Mouse (Mus musculus): ENCODE results near the gene Itpk1.

The Itpk1 gene

DNA sequence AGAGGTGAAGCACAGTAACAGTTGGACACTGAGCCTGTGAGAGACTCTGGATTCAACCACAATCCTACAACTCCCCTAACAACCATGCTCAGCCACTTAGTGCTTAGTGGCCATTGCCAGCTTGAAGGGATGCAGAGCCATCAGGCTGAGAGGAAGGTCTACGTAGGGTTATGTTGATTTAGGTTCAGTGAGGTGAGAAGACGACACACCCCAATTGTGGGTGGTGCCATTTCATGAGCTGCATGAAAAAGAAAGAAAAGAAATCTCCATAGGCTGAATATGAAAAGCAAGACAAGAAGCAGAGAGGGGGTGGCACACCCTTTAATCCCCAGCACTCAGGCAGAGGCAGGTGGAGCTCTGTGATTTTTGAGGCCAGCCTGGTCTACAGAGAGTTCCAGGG is 9.4 kb upstream of the Itpk1 start:
- peak; percentile 92 for DNase-seq (ENCODE audit: low read depth, low spot score)

DNA sequence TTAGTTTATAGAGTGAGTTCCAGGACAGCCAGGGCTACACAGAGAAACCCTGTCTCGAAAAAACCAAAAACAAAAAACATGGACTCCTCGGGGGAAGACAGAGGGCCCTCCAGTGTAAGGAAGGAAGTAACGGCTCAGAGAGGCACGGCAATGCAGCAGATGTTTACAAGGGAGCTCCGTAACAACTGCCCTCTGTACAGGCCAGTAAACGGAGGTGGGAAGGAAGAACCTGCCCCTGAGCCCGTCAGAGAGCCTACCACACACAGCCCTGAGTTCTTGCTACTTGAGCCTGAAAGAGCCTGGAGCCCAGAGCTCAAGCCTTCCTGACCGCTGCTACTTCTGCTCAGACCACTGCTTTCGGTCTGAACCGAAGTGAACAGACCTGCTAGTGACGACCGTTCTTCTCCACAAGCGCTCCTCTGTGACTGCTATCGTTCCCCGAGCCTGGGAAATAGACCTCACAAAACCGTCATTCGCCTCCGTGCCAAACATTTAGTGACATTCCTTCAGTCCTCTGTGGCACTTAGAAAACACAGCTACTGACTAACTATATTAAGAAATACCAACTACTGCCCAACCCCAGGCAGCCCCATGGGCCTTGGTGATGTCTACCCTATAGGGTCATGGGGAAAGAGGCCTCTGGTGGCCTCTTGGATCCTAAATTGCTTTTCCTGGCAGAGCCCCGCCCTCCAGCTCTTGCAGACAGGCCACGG is 8.6 kb upstream of the Itpk1 start:
- no peak for DNase-seq (ENCODE audit: low read depth, low spot score)

DNA sequence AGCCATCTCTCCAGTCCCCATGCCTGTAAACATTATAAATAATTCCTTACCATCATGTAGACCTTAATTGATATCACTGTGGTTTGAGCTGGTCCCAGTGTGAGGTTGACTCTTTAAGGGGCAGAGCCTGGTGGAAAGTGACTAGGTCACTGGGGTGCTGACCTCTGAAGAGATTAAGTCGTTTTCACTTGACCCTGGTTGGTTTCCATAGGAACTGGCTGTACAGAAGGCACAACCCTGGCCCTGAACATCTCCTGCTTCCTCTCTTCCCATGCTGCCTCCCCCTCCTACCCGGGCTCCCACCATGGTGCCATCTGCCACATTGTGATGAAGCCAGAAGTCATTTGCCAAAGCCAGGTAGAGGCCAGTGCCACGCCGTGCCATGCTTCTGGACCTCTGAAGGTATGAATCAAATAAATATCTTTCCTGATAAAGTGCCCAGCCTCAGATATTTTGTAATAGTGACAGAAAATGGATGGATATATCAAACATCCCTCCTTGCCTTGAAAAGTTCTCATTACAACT is 6.2 kb upstream of the Itpk1 start:
- DNase-seq (ENCODE audit: low read depth, low spot score), result no peak

DNA sequence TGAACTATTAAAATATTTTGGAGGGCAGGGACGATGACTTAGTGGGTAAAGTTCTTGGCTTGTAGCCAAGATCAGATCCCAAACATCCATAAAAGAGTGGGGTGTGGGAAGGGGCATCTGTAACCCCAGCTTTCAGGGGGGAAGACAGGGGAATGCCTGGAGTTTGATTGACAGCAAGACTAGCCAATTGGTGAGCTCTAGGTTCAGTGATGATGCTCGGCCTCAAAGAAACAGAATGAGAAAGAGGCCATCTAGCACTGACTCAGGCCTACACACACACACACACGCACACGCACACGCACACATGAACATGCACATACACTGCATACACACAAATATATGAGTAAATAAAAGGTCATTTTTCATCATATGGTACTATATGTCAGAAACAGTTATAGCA is 5.2 kb upstream of the Itpk1 start:
- peak; percentile 61 for DNase-seq (ENCODE audit: low read depth, low spot score)

DNA sequence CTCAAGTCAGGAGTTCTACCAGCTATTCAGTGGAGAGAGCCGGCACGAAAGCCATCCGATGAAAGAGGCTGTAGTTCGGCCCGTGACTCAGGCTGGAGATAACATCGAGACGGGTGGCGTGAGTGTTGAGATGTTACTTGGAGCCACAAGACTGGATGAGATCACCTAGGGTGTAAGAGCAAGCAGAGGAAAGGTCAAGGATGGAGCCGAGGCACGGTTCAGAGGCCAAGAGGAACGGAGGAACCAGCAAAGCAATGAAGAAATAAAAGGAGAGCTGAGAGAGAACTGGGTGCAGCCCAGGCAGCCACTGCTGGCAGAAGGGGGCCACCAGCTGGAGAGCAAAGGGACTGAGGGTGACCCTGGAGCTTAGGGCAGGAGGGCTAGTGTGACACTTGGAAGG is 3.5 kb upstream of the Itpk1 start:
- DNase-seq (ENCODE audit: low read depth, low spot score), result no peak

DNA sequence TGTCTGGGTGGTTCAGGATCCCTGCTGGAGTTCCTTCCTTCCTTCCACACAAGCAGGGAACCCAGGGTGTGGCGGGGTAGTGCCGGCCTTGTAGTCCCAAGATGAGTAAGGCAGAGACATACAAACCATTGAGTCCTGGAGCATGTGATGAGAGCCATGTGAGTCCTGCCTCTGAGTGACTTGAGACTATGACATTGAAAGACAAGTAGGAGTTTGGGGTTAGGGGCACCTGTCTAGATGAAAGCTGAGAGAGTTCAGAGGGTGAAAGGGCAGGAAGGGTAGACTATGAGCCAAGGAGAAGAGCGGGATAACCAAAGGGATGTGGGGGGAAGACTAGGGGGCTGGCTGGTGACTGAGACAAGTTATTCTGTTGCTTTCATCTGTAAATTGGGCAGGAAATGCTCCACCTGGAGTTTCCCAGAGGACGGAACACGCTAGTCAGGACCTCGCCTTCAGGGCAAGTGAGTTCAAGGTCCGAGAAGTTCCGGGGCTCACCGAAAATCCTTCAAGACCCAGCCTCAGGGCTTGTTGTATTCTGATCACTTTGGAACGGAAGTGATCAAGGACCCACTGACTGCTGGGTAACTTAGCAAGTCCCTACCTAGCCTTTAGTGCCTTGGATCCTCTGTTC is 2.2 kb upstream of the Itpk1 start:
- DNase-seq (ENCODE audit: low read depth, low spot score), result peak; percentile 95

DNA sequence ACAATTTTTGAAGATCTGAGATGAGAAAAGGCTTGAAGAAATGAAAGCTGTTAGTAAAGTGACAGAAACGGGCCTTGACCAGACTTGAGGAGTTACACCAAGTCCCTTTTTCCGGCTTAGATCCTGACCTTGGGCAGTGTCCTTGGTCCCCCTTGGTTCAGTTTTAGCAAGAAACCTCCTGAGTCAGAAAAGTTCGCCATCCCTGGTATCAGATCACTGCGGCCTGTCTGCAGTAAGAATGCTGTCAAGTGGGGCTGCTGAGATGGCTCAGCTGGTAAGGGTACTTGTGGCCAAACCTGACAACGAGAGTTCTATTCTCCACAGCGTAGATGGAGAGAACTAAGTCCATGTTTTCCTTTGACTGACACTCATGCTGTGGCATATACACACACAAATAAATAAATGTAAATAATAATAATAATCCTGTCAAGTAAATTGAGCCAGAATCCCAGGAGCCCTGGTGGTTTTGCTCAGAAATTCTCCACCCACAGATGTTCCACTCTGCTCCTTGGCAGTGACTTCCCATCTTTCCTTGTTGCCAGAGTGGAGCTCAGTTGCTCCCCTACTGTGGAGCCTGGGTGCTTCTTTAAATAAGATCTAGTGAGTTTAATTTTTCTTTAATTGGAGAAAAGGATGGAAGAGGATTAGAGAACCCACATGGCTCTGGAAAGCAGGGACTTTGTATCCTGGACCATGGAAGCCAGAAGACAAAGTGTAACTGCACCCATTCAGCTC is 1.3 kb upstream of the Itpk1 start:
- no peak for DNase-seq (ENCODE audit: low read depth, low spot score)

DNA sequence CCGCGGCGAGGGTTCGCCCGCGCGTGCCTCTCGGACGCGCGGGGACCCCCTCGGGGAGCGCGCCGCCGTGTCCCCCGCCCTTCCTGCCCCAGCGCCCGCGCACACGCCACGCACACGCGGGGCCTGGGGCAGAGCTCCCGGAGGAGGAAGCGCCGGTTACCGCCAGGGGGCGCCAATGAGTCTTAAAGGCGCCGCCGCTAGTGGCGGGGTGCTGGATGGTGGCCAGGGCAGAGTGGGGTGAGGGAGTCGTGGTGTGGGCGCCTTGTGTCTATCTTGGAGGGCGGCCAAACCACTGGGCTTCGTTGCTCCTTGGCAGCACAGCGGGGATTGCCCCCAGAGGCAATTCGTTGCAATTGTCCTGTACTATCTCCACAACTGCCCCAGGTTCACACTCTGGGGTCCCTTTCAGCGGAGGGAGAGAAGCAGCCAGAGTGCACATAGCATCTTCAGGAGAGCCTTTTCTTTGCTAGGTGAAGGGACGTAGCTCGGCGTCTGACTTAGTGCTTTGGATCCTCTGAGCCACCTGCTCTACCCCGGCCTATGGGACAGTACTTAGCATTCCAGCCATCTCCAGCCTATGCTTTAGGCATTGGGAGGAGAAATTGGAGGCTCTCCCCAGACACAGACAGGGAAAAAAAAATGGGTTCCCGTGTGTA is 614 bp upstream of the Itpk1 start:
- DNase-seq (ENCODE audit: low read depth, low spot score), result peak; percentile 89

DNA sequence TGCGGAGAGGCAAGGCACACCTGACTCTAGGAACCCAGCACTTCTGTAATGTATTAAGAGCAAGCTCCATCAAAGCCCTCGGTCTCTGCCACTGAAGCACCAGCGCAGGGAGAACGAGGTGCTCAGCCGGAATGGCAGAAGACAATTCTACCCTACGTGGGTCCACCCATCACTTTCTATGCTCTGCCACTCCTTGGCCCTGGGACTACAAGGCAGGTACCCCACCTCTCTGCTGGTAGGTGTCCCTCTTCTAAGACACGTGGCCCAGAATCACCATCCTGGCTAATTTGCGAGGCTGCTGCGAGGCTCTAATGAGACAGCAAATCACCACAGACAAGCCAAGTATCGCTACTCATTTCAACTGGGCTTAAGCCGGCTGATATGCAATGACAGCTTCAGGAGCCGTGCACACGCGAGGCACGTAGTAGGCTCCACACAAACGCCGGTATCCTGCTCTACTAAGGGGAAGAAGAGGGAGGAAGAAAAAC is 765 bp downstream of the Itpk1 start:
- peak; percentile 45 for DNase-seq (ENCODE audit: low read depth, low spot score)

DNA sequence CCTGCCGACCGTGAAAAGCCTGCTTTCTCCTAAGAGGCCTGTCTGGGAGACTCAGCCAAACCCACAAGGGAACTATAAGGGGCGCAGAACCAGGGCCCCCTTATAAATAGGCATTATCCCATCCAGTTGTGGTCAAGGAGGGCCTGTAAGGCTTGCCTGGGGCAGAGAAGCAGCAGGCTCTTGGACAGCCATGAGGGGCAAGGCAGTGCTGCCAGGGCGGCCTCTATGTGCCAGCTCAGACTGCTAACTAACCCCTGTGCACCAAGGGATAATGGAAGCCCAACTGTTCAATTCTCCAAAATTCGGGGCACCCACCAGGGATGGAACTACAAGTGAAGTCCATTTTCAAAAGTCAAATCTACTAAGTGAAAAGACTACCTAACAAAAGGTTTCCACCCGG is 1.3 kb downstream of the Itpk1 start:
- DNase-seq (ENCODE audit: low read depth, low spot score), result no peak

DNA sequence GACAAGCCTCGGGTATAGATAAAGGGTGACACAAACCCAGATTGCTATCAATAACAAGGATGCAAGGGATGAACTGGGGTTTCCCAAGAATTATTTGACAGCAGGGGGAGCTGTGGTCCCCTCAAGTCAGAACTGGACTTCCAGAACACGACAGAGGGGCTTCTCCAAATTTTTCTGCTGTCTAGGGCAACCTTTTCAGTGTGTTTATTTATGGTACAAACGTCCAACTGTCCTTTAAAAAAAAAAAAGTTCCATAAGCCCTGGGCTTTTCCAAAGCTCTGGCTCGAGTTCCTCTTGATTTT is 1.7 kb downstream of the Itpk1 start:
- DNase-seq (ENCODE audit: low read depth, low spot score), result peak; percentile 49

DNA sequence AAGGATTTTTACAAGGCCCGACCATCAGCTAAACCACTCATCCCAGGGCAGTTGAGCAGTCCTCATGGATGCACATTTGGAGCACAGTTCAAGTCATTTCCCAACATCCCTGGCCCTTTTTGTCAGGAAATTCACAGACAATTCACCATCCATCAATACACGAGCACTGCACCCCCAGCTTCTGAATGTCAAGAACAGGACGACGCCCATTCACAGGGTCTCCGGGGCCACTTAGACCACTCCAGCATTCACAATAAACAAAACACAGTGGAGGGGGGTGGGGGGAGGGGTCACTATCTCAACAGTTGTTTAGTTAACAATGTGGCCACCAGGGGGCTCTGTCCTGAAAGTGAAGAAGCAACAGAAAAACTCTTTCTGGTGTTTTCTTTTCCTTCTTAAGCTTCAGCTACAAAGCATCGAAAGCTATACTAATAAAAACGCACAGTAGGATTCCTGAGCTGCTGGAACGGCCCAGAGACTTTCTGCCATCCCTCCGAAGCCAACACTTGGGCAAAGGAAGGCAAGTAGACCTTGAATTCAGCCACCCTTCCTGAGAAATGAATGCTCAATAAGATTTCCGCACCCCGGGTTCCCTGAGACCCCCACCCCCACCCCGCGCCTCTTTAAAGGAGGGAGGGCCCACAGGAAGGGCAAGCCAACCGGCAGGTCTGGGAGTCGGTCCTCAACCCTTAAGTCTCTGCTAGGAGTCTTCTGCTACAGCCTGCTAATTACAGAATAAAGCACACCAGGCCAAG is 2.2 kb downstream of the Itpk1 start:
- peak; percentile 93 for DNase-seq (ENCODE audit: low read depth, low spot score)

DNA sequence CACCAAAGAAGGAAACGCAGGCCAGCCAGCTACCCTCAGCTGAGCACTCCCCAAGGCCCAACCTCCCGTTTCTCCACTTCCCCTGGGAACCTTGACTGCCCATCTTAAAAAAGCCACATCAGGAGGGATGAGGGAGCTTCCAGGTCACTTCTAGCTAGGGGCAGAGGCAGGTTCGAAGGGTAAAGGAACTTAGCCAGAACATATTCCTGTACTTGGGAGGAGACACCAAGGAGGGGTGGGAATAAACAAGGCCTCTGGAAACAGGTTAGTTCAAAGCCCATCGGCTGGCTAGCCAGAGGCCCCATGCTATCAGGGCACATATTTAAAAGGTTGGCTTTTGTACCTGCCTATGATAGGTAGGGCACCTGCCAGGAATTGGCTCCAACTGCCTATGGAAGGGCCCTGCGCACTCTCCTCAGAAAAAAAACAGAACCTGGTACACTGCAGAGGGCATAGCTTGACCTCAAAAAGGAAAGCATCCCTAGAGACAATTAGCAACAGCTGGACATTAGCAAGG is 3.0 kb downstream of the Itpk1 start:
- DNase-seq (ENCODE audit: low read depth, low spot score), result no peak

DNA sequence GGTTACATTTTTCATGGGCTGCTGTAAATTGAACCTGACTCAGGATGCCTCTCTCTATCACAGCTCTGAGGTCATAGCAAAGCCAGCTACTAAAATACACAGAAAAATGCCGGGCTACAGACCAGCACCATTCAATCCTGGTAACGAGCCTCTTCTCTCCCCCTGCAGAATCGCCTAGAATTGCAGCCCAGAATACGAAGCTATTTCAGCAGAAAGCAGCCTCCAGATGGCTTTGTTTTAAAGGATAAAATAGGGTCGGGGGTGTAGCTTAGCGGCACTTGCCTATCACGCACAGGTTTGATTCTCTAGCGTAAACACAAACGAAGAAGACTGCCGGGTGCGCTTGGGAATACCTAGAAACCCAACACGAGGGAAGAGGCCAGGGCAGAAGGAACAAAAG is 4.3 kb downstream of the Itpk1 start:
- DNase-seq (ENCODE audit: low read depth, low spot score), result no peak

DNA sequence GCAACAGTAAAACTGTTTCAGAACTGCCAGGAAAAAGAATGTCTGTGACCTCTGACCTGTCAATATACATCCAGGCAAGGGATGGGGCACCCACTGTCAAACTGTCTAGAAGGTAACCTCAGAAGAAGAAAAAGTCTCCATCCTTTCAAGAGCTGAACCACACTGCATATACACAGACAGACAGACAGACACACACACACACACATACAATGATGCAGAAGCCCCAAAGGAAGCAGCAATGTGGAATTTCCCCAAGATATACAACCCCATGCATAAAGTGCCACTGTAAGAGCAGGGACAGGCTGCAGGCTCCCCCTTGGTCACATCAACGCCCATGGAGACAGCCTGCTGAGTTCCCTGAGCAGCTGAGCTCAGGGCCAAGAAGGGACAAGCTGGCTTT is 5.6 kb downstream of the Itpk1 start:
- no peak for DNase-seq (ENCODE audit: low read depth, low spot score)

DNA sequence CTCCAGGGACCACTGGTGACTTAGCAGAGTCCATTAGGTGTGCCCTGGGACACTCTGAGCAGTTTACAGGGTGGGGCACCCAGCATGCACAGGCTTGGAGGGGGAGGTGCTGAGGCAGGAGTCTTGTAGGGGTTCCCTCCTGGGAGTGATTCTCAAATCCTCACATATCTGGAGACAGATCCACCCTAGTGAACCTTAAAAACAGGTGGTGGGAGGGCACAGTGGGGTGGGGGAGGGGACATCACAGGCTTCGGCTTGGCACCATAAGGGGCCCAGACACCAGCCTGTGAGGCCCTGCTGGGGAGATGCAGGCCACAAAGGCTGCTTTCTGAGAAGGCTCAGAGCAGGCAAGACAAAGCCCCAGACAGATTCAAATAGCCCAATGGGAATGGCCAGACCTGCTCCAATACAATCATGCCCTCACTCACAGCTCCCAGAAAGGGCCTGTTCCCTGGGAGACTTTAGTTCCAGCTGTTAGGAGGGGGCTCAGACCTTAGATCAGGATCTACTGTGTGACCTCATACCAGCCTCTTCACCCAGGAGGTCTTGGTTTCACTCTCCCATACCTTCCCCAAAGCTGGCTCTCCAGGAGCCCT is 6.5 kb downstream of the Itpk1 start:
- no peak for DNase-seq (ENCODE audit: low read depth, low spot score)

DNA sequence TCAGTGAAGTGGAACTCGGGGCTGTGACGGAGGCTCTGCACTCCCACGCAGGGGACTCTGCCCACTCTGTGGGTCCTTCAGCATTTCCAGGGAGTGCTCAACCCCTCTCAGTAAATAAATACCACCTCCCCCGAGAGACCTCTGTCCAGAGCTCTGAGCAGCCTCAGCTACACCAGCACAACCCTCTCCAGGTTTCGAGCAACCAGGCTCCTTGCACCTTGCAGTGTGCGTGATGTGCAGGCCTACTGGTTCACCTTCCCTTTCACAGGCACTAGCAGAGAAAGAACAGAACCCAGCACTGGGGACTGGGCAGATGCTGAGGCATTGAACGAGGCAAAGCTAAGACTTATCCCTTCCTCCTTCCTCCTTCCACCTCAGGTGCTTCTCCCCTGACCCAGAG is 7.3 kb downstream of the Itpk1 start:
- DNase-seq (ENCODE audit: low read depth, low spot score), result no peak

DNA sequence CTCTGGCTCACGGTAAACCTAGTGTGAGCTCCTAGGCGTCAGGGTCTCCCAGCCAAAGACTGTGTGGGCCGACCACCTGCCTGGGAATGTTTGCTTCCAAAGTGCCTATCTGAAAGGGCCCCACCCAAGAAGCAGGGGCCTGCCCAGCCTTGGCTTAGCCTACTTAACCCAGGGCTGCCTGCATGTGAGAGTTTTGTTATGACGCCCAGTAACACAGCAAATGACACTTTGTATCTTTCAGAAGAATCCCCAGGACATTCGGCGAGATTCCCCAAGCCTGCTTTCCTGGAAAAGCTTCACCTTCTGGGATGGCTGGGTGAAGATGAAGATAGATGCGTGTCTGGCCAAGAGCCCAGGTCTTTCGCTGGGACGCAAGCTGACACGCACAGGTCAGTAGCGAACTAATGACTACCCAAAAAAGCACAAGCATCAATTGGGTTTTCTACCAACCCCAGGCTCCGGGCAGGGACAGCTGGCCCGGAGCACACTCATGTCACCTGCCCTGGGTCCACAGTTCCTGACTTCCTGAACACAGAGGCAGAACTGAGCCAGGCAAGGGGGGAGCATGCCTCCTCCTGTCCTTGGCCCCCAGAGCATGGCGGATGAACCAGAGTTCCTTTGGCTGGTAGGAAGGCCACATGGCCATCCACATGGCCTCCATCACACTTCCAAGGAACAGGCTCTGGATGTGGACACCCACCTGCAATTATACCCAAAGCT is 7.9 kb downstream of the Itpk1 start:
- no peak for DNase-seq (ENCODE audit: low read depth, low spot score)

DNA sequence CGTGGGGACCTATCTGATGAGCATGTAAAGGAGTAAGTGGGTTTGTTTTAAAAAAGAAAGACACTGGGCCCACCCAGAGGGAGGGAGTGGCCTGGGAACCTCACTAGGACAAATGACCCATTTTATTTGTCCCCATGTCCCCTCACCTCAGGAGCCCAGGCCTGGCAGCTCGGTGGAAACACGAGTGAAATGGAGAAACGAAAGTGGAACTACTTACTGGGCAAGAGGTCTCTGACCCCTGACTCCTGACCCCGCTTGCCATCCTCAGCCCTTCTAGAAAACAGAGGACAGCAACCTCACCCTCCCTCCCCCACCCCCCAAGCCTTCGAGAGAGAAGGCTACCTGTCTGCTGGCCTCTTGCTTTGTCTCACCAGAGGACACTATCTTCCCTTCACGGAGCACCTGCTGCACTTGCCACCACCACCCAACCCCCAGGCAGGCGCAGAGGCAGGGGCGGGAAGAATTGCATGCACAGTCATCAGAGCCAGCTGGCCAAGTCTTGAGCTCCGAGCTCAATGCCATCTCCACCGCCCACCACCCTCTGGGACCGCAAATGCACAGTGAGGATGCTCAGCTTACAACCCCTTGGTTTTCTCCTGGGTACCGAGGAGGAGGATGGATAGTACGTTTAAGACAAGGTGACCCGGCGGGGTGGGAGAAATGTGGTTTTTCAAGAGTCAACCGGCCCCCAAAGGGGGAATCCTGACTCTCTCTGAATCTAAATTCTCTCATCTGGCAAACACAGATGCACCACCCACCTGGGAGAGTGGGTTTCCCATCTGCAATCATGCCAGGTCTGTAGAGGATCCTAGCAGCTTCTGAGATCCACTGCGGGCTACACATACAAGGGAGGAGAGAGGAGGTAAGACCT is 9.1 kb downstream of the Itpk1 start:
- DNase-seq (ENCODE audit: low read depth, low spot score), result no peak

Measured in ZHBTc4 (cell line).